Comparison of ENCODE assay signal across 9 mouse cellular contexts in genomic region chr9:15493925-15494558, GRCm38 (mm10). TPM values are rescaled to one million over a fixed set of nuclear protein-coding genes. Genes with fewer than 3 reads are reported as not detected.
DNase-seq lines count a peak whose midpoint lies in the region; ATAC-seq and TF ChIP-seq lines count a peak whose summit lies in the region.
"Had no signal": no experiment of that assay in that cellular context is flagged by ENCODE, and none has a peak within 500 bp of the region (broad histone marks: within the 10 kb centered on the region; RNA-seq: fewer than 3 reads in every experiment).

No protein-coding gene starts in this region.

- WGBS in embryonic facial prominence, embryonic 11.5 days = 4% methylated on average over 35 of the region's 37 CpGs
- WGBS in limb, embryonic 14.5 days = 7% methylated on average over 19 of the region's 37 CpGs
- WGBS in midbrain, embryonic 14.5 days = 2% methylated on average over 37 of the region's 37 CpGs

- TF ChIP-seq POLR2A in limb, embryonic 14.5 days (IDR thresholded peaks at IDR 0.05; ENCODE audit: borderline replicate concordance, extremely low read depth, insufficient read depth, insufficient read length) = peak; percentile 32; the same call in 1 of the 2 replicates

- no peaks in the 10 kb centered on the region for H3K9me3 ChIP-seq in erythroblast, embryonic 14.5 days (ENCODE audit: control insufficient read depth, low read length)
- no peaks in the 10 kb centered on the region for H3K9me3 ChIP-seq in embryonic facial prominence, embryonic 11.5 days (replicated peaks; ENCODE audit: control insufficient read depth, low read length)
- H3K9me3 ChIP-seq in limb, embryonic 14.5 days (ENCODE audit: control insufficient read depth, low read length) = no peaks in the 10 kb centered on the region
- H3K9me3 ChIP-seq in midbrain, embryonic 14.5 days (ENCODE audit: control insufficient read depth, low read length) = no peaks in the 10 kb centered on the region

- peaks cover 4% of the 10 kb centered on the region for H3K27me3 ChIP-seq in erythroblast, embryonic 14.5 days (ENCODE audit: control insufficient read depth)
- H3K27me3 ChIP-seq in embryonic facial prominence, embryonic 11.5 days (ENCODE audit: control insufficient read depth, insufficient read depth, low read length) = no peaks in the 10 kb centered on the region
- no peaks in the 10 kb centered on the region for H3K27me3 ChIP-seq in limb, embryonic 14.5 days (ENCODE audit: control insufficient read depth, insufficient read depth, low read length)
- H3K27me3 ChIP-seq in midbrain, embryonic 14.5 days (ENCODE audit: control insufficient read depth, insufficient read depth, low read length) = no peaks in the 10 kb centered on the region

- peak overlapping the region; percentile 68 for H3K4me3 ChIP-seq in erythroblast, embryonic 14.5 days (replicated peaks)
- H3K4me3 ChIP-seq in embryonic facial prominence, embryonic 11.5 days (ENCODE audit: low read depth, low read length) = peak overlapping the region; percentile 77
- H3K4me3 ChIP-seq in limb, embryonic 14.5 days (replicated peaks; ENCODE audit: low read length) = peak overlapping the region; percentile 74
- peak overlapping the region; percentile 65 for H3K4me3 ChIP-seq in midbrain, embryonic 14.5 days (replicated peaks; ENCODE audit: low read depth, low read length)

- H3K9ac ChIP-seq in embryonic facial prominence, embryonic 11.5 days (replicated peaks; ENCODE audit: low read length) = peak overlapping the region; percentile 91
- H3K9ac ChIP-seq in limb, embryonic 14.5 days (ENCODE audit: low read depth, low read length, severe bottlenecking) = peak overlapping the region; percentile 91
- peak overlapping the region; percentile 73 for H3K9ac ChIP-seq in midbrain, embryonic 14.5 days (replicated peaks; ENCODE audit: low read length)

- no peaks in the 10 kb centered on the region for H3K36me3 ChIP-seq in erythroblast, embryonic 14.5 days (ENCODE audit: control insufficient read depth)
- no peaks in the 10 kb centered on the region for H3K36me3 ChIP-seq in embryonic facial prominence, embryonic 11.5 days (replicated peaks; ENCODE audit: control insufficient read depth, insufficient read depth, low read depth, low read length)
- H3K36me3 ChIP-seq in limb, embryonic 14.5 days (ENCODE audit: control insufficient read depth, insufficient read depth, low read length) = no peaks in the 10 kb centered on the region
- no peaks in the 10 kb centered on the region for H3K36me3 ChIP-seq in midbrain, embryonic 14.5 days (ENCODE audit: control insufficient read depth, insufficient read depth, low read length)
- H3K36me3 ChIP-seq: G1E had no signal

- DNase-seq in embryonic facial prominence, embryonic 11.5 days (ENCODE audit: low spot score) = peak; percentile 78
- DNase-seq in heart, adult 9 months (ENCODE audit: low spot score in 2 of 2) = peak; percentile 59
- DNase-seq in kidney, adult 8-10 months = peak; percentile 57 to 67
- peak; percentile 74 for DNase-seq in limb, embryonic 14.5 days (ENCODE audit: low spot score)
- DNase-seq in midbrain, embryonic 14.5 days = peak; percentile 82
- peak; percentile 20 to 43 for DNase-seq in spleen, postnatal 10 days (ENCODE audit: low spot score in 2 of 2)

- peak overlapping the region; percentile 28; the same call in 1 of the 2 replicates for H3K27ac ChIP-seq in embryonic facial prominence, embryonic 11.5 days (replicated peaks; ENCODE audit: low read depth, low read length)
- peak overlapping the region; percentile 70 for H3K27ac ChIP-seq in limb, embryonic 14.5 days (replicated peaks; ENCODE audit: low read depth, low read length)
- H3K27ac ChIP-seq in midbrain, embryonic 14.5 days (replicated peaks; ENCODE audit: low read depth, low read length) = peak overlapping the region; percentile 52

- ATAC-seq in erythroblast, adult 5-6 weeks (replicated peaks; ENCODE audit: low FRiP score, poor library complexity, severe bottlenecking) = no peak
- peak; percentile 68 for ATAC-seq in embryonic facial prominence, embryonic 11.5 days (replicated peaks; ENCODE audit: insufficient number of reproducible peaks, low FRiP score, low TSS enrichment, low read depth)
- ATAC-seq in limb, embryonic 14.5 days (ENCODE audit: low FRiP score, low read depth) = peak; percentile 80
- ATAC-seq in midbrain, embryonic 14.5 days (ENCODE audit: low FRiP score, low TSS enrichment) = peak; percentile 63

- H3K4me2 ChIP-seq in embryonic facial prominence, embryonic 11.5 days (ENCODE audit: low read depth, low read length) = peak overlapping the region; percentile 94
- H3K4me2 ChIP-seq in limb, embryonic 14.5 days (replicated peaks; ENCODE audit: low read depth, low read length, severe bottlenecking) = peak overlapping the region; percentile 94
- peak overlapping the region; percentile 99 for H3K4me2 ChIP-seq in midbrain, embryonic 14.5 days (ENCODE audit: low read length)

- peaks cover 37% of the 10 kb centered on the region for H3K4me1 ChIP-seq in erythroblast, embryonic 14.5 days (ENCODE audit: control insufficient read depth)
- H3K4me1 ChIP-seq in embryonic facial prominence, embryonic 11.5 days (ENCODE audit: control insufficient read depth, insufficient read depth, low read length) = peaks cover 5% of the 10 kb centered on the region
- peaks cover 17% of the 10 kb centered on the region for H3K4me1 ChIP-seq in limb, embryonic 14.5 days (ENCODE audit: control insufficient read depth, insufficient read depth, low read length)
- peaks cover 19% of the 10 kb centered on the region for H3K4me1 ChIP-seq in midbrain, embryonic 14.5 days (ENCODE audit: control insufficient read depth, insufficient read depth, low read length)

RNA-seq across cellular contexts. Expression of gene Smco4, which starts 0.8 kb away (rescaled TPM):
- polyA plus RNA-seq in erythroblast, embryonic 14.5 days (2012) = 0.32 and 0.99 TPM in 2 replicates
- total RNA-seq in erythroblast, adult 5-6 weeks (2015; ENCODE audit: low replicate concordance) = 7.1 TPM in 1 of 2 replicates, not detected in the other
- total RNA-seq in erythroblast, adult 5-6 weeks (2017; ENCODE audit: low replicate concordance) = 2.5 TPM in 1 of 2 replicates, not detected in the other
- polyA plus RNA-seq in embryonic facial prominence, embryonic 11.5 days (2014; fragmentation: Nextera tagmentation; extraction: Ambion mirVana) = 3.5 and 4.8 TPM in 2 replicates
- polyA plus RNA-seq in limb, embryonic 14.5 days (2012; rRNA removed) = 24.5 and 26.2 TPM in 2 replicates
- polyA plus RNA-seq in limb, embryonic 14.5 days (2014; fragmentation: Nextera tagmentation; extraction: Ambion mirVana) = 5.6 and 6.9 TPM in 2 replicates
- 1.3 and 2.1 TPM in 2 replicates for polyA plus RNA-seq in midbrain, embryonic 14.5 days (2014; fragmentation: Nextera tagmentation; extraction: Ambion mirVana)
- polyA plus RNA-seq: G1E had no signal

Comparison
In these comparisons a context has a peak if more than half of its experiments do, and no peak if none do; other contexts are left out.
1. DNase-seq: peak in every context shown above with its lines; median percentile 82 in midbrain, embryonic 14.5 days; 78 in embryonic facial prominence, embryonic 11.5 days; 74 in limb, embryonic 14.5 days; 62 in kidney, adult 8-10 months; 59 in heart, adult 9 months; 32 in spleen, postnatal 10 days.